Mouse (Mus musculus) heart, embryonic 14.5 days (tissue): Measurements from ENCODE around the gene Fgfr2. TPM values are rescaled to one million over a fixed set of nuclear protein-coding genes. Genes with fewer than 3 reads are reported as not detected.

Experiments used
- ATAC-seq: fragments of 200-750 bp; cut with Nextera tagmentation; 2 replicates; pipeline ENCODE4 v1.8.0; 2017; ENCODE audit warnings: low read depth, moderate TSS enrichment; ENCODE audit not compliant: insufficient number of reproducible peaks, insufficient read depth, low FRiP score
- H3K27ac ChIP-seq, 2 experiments: fragments of 200-500 bp in 1 of 2; fragments of 300-500 bp in 1 of 2; sonication (generic) in 1 of 2; replicated peaks in 1 of 2; 2 replicates each; pipeline ENCODE4 v1.5.1; 2012 to 2014; ENCODE audit warnings: low read depth in 2 of 2, low read length in 2 of 2, control low read depth in 1 of 2, mild to moderate bottlenecking in 1 of 2, mixed read lengths in 1 of 2; ENCODE audit not compliant: control insufficient read depth in 1 of 2, insufficient read depth in 1 of 2
- H3K27me3 ChIP-seq: fragments of 300-500 bp; sonication (generic); 2 replicates; pipeline ENCODE4 v1.6.1; 2014; ENCODE audit warnings: mild to moderate bottlenecking, low read length, control low read depth; ENCODE audit not compliant: control insufficient read depth, insufficient read depth
- H3K36me3 ChIP-seq: fragments of 300-500 bp; sonication (generic); 2 replicates; pipeline ENCODE4 v1.6.1; 2014; ENCODE audit warnings: mild to moderate bottlenecking, control low read depth, low read length, mixed read lengths; ENCODE audit not compliant: control insufficient read depth, insufficient read depth
- H3K4me1 ChIP-seq, 2 experiments: fragments of 200-500 bp in 1 of 2; fragments of 300-500 bp in 1 of 2; sonication (generic) in 1 of 2; 2 replicates each; pipeline ENCODE4 v1.6.1; 2012 to 2014; ENCODE audit warnings: low read length in 2 of 2, control low read depth in 1 of 2, mixed read lengths in 1 of 2; ENCODE audit not compliant: control insufficient read depth in 2 of 2, insufficient read depth in 2 of 2
- H3K4me2 ChIP-seq: fragments of 300-500 bp; sonication (generic); 2 replicates; pipeline ENCODE4 v1.6.1; 2014; ENCODE audit warnings: mild to moderate bottlenecking, low read length
- H3K4me3 ChIP-seq, 2 experiments: fragments of 200-500 bp in 1 of 2; fragments of 300-500 bp in 1 of 2; sonication (generic) in 1 of 2; 2 replicates each; pipeline ENCODE4 v1.5.1; 2012 to 2014; ENCODE audit warnings: low read length in 2 of 2, mild to moderate bottlenecking in 2 of 2, control low read depth in 1 of 2, low read depth in 1 of 2, moderate library complexity in 1 of 2; ENCODE audit not compliant: control insufficient read depth in 1 of 2, insufficient read depth in 1 of 2
- H3K9ac ChIP-seq: fragments of 300-500 bp; sonication (generic); 2 replicates; pipeline ENCODE4 v1.6.1; 2014; ENCODE audit warnings: mild to moderate bottlenecking, low read length
- H3K9me3 ChIP-seq: fragments of 300-500 bp; sonication (generic); 2 replicates; pipeline ENCODE4 v1.6.1; 2016; ENCODE audit warnings: low read length, control low read depth; ENCODE audit not compliant: control insufficient read depth
- WGBS: fragments of 180-500 bp; shearing (Covaris S2); extraction: QIAGEN DNeasy Blood & Tissue Kit; methylation state at CpG from one replicate; pipeline ENCODE4 v1.1.7; 2014; 5-methylcytosine and 5-hydroxymethylcytosine counted together
- polyA plus RNA-seq: library from polyadenylated mRNA; unstranded; fragments of >200 nt; fragmentation: Nextera tagmentation; extraction: Ambion mirVana; gene quantifications from 2 replicates; pipeline ENCODE4 v1.2.1, GENCODE M21; 2014

Gene Fgfr2
- polyA plus RNA-seq, 1 experiment from 2014 or later: 22.4 TPM

DNA sequence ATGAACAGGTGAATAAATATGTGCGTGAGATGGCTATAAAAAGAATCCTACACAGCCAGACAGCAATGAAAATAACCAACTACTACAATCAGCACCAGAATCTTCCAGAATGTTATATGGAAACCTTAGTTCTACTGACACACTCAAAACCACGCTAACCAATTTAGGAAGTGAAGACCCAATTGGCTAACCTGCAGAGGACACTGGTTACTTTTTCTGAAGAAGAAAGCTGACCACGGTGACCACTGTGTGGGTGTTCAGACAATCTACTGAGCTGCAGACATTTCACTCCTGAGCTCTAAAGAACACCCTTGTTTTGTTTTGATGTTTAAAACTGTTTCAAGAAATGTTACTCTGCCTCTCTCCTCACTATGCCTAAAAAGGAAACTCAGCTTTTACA, 280.0 kb downstream of the Fgfr2 start:
- no peak overlapping the region for H3K27ac ChIP-seq
- H3K4me3 ChIP-seq: no peak overlapping the region
- peaks cover 50% of the 10 kb centered on the region for H3K36me3 ChIP-seq
- no peak overlapping the region for H3K4me2 ChIP-seq
- no peak for ATAC-seq
- H3K9ac ChIP-seq: no peak overlapping the region
- peaks cover 0 to 3% of the 10 kb centered on the region in 2 experiments; a peak in 2 of 4 replicates for H3K4me1 ChIP-seq
- 87% methylated on average over 3 of the region's 3 CpGs for WGBS
- H3K9me3 ChIP-seq: no peaks in the 10 kb centered on the region
- no peaks in the 10 kb centered on the region for H3K27me3 ChIP-seq

DNA sequence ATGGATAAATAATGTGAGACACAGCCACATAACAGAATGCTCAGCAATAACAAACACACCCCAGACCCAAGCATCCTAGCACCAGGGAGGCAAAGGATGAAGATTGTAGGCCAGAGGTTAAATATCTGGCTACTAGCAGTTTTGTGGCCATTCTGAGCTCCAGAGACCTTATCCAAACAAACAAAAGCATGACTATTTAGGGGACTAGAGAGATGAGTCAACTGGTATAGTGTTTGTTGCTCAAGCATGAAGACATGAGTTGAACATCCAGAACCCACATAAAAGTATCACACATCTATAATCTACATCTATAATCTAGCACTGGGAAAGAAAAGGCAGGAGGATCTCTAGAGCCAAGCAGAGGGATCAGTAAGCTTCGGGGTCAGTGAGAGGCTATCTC, 280.7 kb downstream of the Fgfr2 start:
- Histone ChIP-seq H3K27me3 (no peaks in the 10 kb centered on the region), H3K4me3 (no peak overlapping the region), H3K9me3 (no peaks in the 10 kb centered on the region), H3K36me3 (peaks cover 43% of the 10 kb centered on the region), H3K9ac (no peak overlapping the region), H3K4me1 (peaks cover 0 to 3% of the 10 kb centered on the region in 2 experiments; a peak in 2 of 4 replicates), H3K27ac (no peak overlapping the region), H3K4me2 (no peak overlapping the region)
- 90% methylated on average over 1 of the region's 1 CpGs for WGBS
- no peak for ATAC-seq

DNA sequence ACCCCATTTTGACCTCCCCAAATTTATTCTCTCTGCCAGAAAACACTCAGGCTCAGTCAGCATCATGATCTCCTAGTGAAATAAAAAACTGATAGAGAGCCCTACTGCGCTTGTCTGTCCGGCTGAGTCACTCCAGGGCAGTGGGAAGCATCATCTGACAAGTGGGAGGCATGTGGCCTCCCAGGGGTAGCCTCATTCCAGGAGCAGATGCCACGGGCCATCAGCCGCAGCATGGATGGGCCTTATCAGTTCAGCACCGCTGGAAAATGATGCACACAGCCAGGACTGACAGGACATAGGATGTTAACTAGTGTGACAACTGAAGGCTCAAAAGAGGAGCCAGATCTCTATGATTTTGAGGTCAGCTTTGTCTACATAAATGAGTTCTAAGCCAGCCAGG, 281.9 kb downstream of the Fgfr2 start:
- ATAC-seq: no peak
- Histone ChIP-seq H3K9ac (no peak overlapping the region), H3K4me1 (peaks cover 0 to 3% of the 10 kb centered on the region in 2 experiments; a peak in 2 of 4 replicates), H3K36me3 (peaks cover 40% of the 10 kb centered on the region), H3K4me3 (no peak overlapping the region), H3K9me3 (no peaks in the 10 kb centered on the region), H3K27ac (no peak overlapping the region), H3K4me2 (no peak overlapping the region), H3K27me3 (no peaks in the 10 kb centered on the region)
- 13% methylated on average over 5 of the region's 5 CpGs for whole genome bisulfite sequencing

DNA sequence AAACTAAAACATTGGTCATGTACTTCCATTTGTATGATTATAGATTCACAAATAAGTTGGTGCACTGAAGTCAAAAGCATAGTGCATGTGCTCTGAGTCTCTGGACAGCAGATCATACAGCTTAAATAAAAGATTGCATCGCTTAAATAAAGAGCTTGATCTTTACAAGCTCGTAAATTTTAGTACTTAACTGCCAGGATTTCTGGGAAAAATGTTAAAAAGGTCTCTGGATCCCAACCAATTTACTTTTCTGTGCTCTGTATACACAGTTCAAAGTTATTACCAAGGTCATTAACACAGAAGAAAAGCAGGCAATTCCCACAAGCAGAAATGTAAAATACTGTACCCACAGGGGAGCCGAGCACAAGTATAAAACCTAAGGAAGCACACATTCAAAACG, 292.2 kb downstream of the Fgfr2 start:
- ATAC-seq: no peak

DNA sequence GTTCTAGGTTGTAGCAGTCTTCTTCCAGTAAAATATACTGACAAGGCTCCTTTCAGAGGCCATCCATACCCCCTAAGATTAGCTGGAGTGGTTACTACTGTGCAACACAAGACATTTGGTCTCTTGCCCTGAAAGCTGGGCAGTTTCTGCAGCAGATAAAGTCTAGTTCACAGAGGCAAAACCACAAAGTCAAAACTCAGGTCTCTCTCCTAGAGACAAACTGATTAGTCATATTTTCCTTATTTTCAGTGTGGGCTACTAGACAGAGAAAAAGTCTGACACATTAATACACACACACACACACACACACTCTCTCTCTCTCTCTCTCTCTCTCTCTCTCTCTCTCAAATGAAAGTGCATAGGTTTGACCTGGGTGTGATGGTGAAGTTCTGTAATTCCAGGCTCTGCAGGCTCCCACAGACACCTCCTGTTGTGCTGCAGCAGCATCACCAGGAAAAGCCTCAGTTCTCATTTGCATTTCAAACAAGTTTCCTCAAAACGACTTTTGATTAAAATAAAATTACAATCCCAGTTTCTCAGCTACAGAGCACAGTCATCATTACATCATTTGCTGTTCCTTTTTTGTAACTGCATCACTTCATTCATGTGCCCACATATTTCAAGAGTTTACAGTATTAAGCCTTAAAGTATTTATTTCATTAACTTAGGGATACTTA, 298.7 kb downstream of the Fgfr2 start:
- H3K27me3 ChIP-seq: no peaks in the 10 kb centered on the region
- no peak overlapping the region for H3K27ac ChIP-seq
- H3K4me1 ChIP-seq: no peaks in the 10 kb centered on the region
- H3K9ac ChIP-seq: no peak overlapping the region
- no peak for ATAC-seq
- no peak overlapping the region for H3K4me2 ChIP-seq
- no peaks in the 10 kb centered on the region for H3K9me3 ChIP-seq
- peaks cover 46% of the 10 kb centered on the region for H3K36me3 ChIP-seq
- H3K4me3 ChIP-seq: no peak overlapping the region
- 16% methylated on average over 1 of the region's 1 CpGs for WGBS

More for the DNA sequence above, 292.2 kb downstream of the Fgfr2 start:
- Histone ChIP-seq H3K27me3 (no peaks in the 10 kb centered on the region), H3K9me3 (no peaks in the 10 kb centered on the region), H3K4me1 (no peaks in the 10 kb centered on the region), H3K27ac (no peak overlapping the region), H3K9ac (no peak overlapping the region), H3K4me3 (no peak overlapping the region), H3K4me2 (no peak overlapping the region), H3K36me3 (peaks cover 62% of the 10 kb centered on the region)
- 91% methylated on average over 4 of the region's 4 CpGs for WGBS

DNA sequence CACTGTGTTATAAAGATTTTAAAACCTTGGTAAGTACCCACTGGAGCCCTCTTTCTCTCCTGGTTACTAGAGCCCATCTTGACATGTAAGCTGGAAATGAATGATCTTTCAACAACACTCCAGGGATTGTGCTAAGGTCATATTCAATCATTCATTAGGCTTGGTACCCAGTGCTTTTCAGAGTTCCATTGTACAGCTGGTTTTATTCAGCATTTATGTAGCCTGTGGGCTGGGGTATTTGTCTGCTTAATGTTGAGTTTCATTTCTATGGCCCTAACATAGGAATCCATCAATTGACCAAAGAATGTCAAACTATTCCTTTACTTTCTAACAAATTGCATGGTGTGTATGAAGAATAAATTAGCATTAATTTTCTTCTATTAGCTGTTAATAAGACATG, 299.3 kb downstream of the Fgfr2 start:
- Histone ChIP-seq H3K4me3 (no peak overlapping the region), H3K36me3 (peaks cover 42% of the 10 kb centered on the region), H3K9ac (no peak overlapping the region), H3K27ac (no peak overlapping the region), H3K9me3 (no peaks in the 10 kb centered on the region), H3K4me2 (no peak overlapping the region), H3K4me1 (no peaks in the 10 kb centered on the region), H3K27me3 (no peaks in the 10 kb centered on the region)
- no peak for ATAC-seq

DNA sequence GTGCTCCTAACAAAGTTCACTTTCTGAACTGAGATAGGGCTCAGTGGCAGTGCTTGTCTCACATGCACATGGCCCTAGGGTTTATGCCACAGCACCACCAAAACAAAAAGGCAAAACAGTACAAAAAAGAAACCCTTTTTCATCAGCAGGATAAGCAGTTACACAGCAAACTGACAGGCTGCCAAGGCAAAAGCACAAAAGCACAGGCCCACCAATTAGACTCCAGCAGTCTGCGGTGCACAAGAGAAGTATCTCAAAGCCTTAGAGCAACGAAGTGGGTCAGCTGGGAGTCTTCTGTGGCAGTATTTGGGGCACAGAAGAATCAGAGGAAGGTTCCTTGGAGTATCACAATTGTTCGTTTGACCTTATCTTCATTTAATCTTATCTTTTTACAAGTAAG, 302.5 kb downstream of the Fgfr2 start:
- Histone ChIP-seq H3K4me3 (no peak overlapping the region), H3K36me3 (peaks cover 16% of the 10 kb centered on the region), H3K4me1 (no peaks in the 10 kb centered on the region), H3K9ac (no peak overlapping the region), H3K9me3 (no peaks in the 10 kb centered on the region), H3K27ac (no peak overlapping the region), H3K4me2 (no peak overlapping the region), H3K27me3 (no peaks in the 10 kb centered on the region)
- no peak for ATAC-seq
- WGBS: 71% methylated on average over 3 of the region's 3 CpGs

DNA sequence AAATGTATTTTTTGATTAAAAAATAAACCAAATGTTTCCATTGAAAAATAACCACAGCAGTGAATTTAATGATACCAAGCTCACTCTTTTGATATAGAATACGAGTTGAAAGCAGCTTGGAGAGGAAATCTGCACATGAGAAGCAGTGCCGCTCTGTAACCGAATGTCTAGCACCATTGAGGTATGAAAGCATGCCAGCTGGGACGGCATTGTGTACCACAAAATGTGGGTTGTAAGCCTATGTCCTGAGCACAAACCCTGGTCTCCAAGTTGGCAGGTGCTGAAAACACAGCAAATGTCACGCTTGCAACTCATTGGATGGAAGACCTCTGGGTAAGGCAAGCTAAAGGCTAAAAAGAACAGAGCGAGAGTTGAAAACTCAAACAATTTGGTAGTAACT, 306.1 kb downstream of the Fgfr2 start:
- Histone ChIP-seq H3K4me3 (no peak overlapping the region), H3K27ac (no peak overlapping the region), H3K4me2 (no peak overlapping the region), H3K9me3 (no peaks in the 10 kb centered on the region), H3K36me3 (peaks cover 4% of the 10 kb centered on the region; the same call in 1 of the 2 replicates), H3K9ac (no peak overlapping the region), H3K4me1 (peaks cover under 1 to 9% of the 10 kb centered on the region in 2 experiments; a peak in 2 of 4 replicates), H3K27me3 (no peaks in the 10 kb centered on the region)
- no peak for ATAC-seq
- WGBS: 90% methylated on average over 6 of the region's 6 CpGs
